Mouse (Mus musculus) thymus, postnatal 36 days (tissue): Measurements from ENCODE around the gene Itga6.
"Not testable (repeated sequence)": the region's sequence is repeated elsewhere in the genome, so short reads cannot be mapped to it uniquely, and the experiment has no call there.

ENCODE experiments used
- DNase-seq, 2 experiments: peaks; one replicate each; pipeline ENCODE4 v3.0.0; 2022; ENCODE audit warnings: mixed read lengths in 2 of 2

Gene Itga6

GRCm38 (mm10) chr2:71898335-71898856, 153.0 kb downstream of the Itga6 start:
- no peak for DNase-seq

- DNase-seq = no peak
Observed at GRCm38 (mm10) chr2:71899886-71900285, 154.5 kb downstream of the Itga6 start.

- no peak for DNase-seq
Observed at GRCm38 (mm10) chr2:71905154-71905553, 159.7 kb downstream of the Itga6 start.

GRCm38 (mm10) chr2:71906356-71906755, 160.9 kb downstream of the Itga6 start:
- DNase-seq = not testable (repeated sequence)
